Mouse (Mus musculus): ENCODE data around the gene Pacrg. TPM values are rescaled to one million over a fixed set of nuclear protein-coding genes. Genes with fewer than 3 reads are reported as not detected.

Pacrg gene
- polyA plus RNA-seq, 1 experiment from 2014 or later: 3.7 TPM

- no peaks in the 10 kb centered on the region for H3K27me3 ChIP-seq (ENCODE audit: control insufficient read depth, insufficient read depth, low read length)
- DNase-seq (ENCODE audit: low spot score, missing footprints): no peak
- no peak overlapping the region for H3K4me3 ChIP-seq (ENCODE audit: low read depth, low read length)
- no peak overlapping the region for H3K27ac ChIP-seq (ENCODE audit: low read depth, low read length)
- WGBS: 57% methylated on average over 3 of the region's 3 CpGs
- H3K9me3 ChIP-seq (ENCODE audit: control insufficient read depth, low read length): no peaks in the 10 kb centered on the region
- no peak overlapping the region for H3K9ac ChIP-seq (ENCODE audit: low read length)
- no peak for ATAC-seq (ENCODE audit: low FRiP score)
- H3K4me2 ChIP-seq: no peak overlapping the region
- no peaks in the 10 kb centered on the region for H3K36me3 ChIP-seq (ENCODE audit: control insufficient read depth, insufficient read depth, low read length)
- H3K4me1 ChIP-seq (ENCODE audit: control insufficient read depth, insufficient read depth, low read length): no peaks in the 10 kb centered on the region
Measured at GRCm38 (mm10) chr17:10583301-10583700, 256.8 kb downstream of the Pacrg start.

DNA sequence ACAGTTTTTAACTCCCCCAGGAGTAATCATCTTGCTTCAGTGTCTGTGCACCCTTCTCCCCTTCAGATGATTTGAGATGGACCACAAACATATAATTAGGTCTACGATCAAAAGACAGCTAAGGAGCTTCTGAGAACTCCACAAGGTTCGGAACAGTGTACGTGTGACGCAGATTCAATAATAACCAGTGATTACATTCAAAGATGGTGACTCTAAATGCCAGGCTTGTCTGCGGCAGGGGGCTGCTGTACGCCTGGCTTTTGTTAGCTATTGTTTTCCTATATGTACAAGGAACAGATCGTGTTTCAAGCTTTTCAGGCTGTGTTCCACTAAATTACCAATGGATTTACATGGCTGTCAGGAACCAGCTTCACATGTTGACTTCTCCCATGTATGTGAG is 264.8 kb downstream of the Pacrg start:
- Histone ChIP-seq H3K36me3 (ENCODE audit: control insufficient read depth, insufficient read depth, low read length) (no peaks in the 10 kb centered on the region), H3K4me3 (ENCODE audit: low read depth, low read length) (no peak overlapping the region), H3K4me1 (ENCODE audit: control insufficient read depth, insufficient read depth, low read length) (no peaks in the 10 kb centered on the region), H3K9me3 (ENCODE audit: control insufficient read depth, low read length) (no peaks in the 10 kb centered on the region), H3K27me3 (ENCODE audit: control insufficient read depth, insufficient read depth, low read length) (no peaks in the 10 kb centered on the region), H3K27ac (ENCODE audit: low read depth, low read length) (no peak overlapping the region), H3K4me2 (no peak overlapping the region), H3K9ac (ENCODE audit: low read length) (no peak overlapping the region)
- WGBS: 84% methylated on average over 7 of the region's 7 CpGs
- no peak for DNase-seq (ENCODE audit: low spot score, missing footprints)
- ATAC-seq (ENCODE audit: low FRiP score): no peak

- Histone ChIP-seq H3K4me1 (ENCODE audit: control insufficient read depth, insufficient read depth, low read length) (no peaks in the 10 kb centered on the region), H3K9me3 (ENCODE audit: control insufficient read depth, low read length) (no peaks in the 10 kb centered on the region), H3K4me3 (ENCODE audit: low read depth, low read length) (no peak overlapping the region), H3K36me3 (ENCODE audit: control insufficient read depth, insufficient read depth, low read length) (no peaks in the 10 kb centered on the region), H3K27me3 (ENCODE audit: control insufficient read depth, insufficient read depth, low read length) (no peaks in the 10 kb centered on the region), H3K4me2 (no peak overlapping the region), H3K9ac (ENCODE audit: low read length) (no peak overlapping the region), H3K27ac (ENCODE audit: low read depth, low read length) (no peak overlapping the region)
- WGBS: 88% methylated on average over 4 of the region's 4 CpGs
- ATAC-seq (ENCODE audit: low FRiP score): no peak
- DNase-seq (ENCODE audit: low spot score, missing footprints): no peak
Measured at GRCm38 (mm10) chr17:10572436-10572835, 267.7 kb downstream of the Pacrg start.

- no peaks in the 10 kb centered on the region for H3K4me1 ChIP-seq (ENCODE audit: control insufficient read depth, insufficient read depth, low read length)
- ATAC-seq (ENCODE audit: low FRiP score) (no peak), DNase-seq (ENCODE audit: low spot score, missing footprints) (no peak)
- no peak overlapping the region for H3K9ac ChIP-seq (ENCODE audit: low read length)
- 90% methylated on average over 10 of the region's 10 CpGs for WGBS
- no peaks in the 10 kb centered on the region for H3K36me3 ChIP-seq (ENCODE audit: control insufficient read depth, insufficient read depth, low read length)
- H3K9me3 ChIP-seq (ENCODE audit: control insufficient read depth, low read length): no peaks in the 10 kb centered on the region
- no peak overlapping the region for H3K4me3 ChIP-seq (ENCODE audit: low read depth, low read length)
- H3K27ac ChIP-seq (ENCODE audit: low read depth, low read length): no peak overlapping the region
- H3K4me2 ChIP-seq: no peak overlapping the region
- H3K27me3 ChIP-seq (ENCODE audit: control insufficient read depth, insufficient read depth, low read length): no peaks in the 10 kb centered on the region
Measured at GRCm38 (mm10) chr17:10569270-10569669, 270.8 kb downstream of the Pacrg start.

GRCm38 (mm10) chr17:10567411-10567810 is 272.7 kb downstream of the Pacrg start:
- no peaks in the 10 kb centered on the region for H3K27me3 ChIP-seq (ENCODE audit: control insufficient read depth, insufficient read depth, low read length)
- 93% methylated on average over 3 of the region's 3 CpGs for WGBS
- DNase-seq (ENCODE audit: low spot score, missing footprints) (no peak), ATAC-seq (ENCODE audit: low FRiP score) (no peak)
- no peak overlapping the region for H3K4me3 ChIP-seq (ENCODE audit: low read depth, low read length)
- no peaks in the 10 kb centered on the region for H3K9me3 ChIP-seq (ENCODE audit: control insufficient read depth, low read length)
- no peaks in the 10 kb centered on the region for H3K4me1 ChIP-seq (ENCODE audit: control insufficient read depth, insufficient read depth, low read length)
- H3K4me2 ChIP-seq: no peak overlapping the region
- no peaks in the 10 kb centered on the region for H3K36me3 ChIP-seq (ENCODE audit: control insufficient read depth, insufficient read depth, low read length)
- H3K27ac ChIP-seq (ENCODE audit: low read depth, low read length): no peak overlapping the region
- no peak overlapping the region for H3K9ac ChIP-seq (ENCODE audit: low read length)

DNA sequence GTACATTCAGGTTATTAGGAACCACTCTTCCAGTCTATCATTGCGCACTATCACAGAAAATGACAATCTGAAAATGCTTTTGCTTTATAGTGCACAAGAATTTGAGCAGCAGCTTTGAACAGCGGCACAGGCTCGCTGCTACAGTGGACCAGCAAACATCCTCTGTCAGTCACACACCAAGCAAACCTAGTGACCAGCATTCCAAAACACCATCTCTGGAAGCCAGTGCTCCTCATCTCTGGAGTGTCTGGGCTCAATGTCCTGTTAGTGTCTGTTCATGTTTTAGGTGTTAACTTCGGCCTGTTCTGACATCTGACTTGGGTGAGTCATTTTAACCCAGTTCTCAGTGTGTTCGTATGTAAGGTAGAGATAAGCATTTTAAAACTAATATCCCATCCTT is 275.9 kb downstream of the Pacrg start:
- no peaks in the 10 kb centered on the region for H3K27me3 ChIP-seq (ENCODE audit: control insufficient read depth, insufficient read depth, low read length)
- no peak overlapping the region for H3K4me3 ChIP-seq (ENCODE audit: low read depth, low read length)
- no peak for ATAC-seq (ENCODE audit: low FRiP score)
- no peaks in the 10 kb centered on the region for H3K4me1 ChIP-seq (ENCODE audit: control insufficient read depth, insufficient read depth, low read length)
- H3K9me3 ChIP-seq (ENCODE audit: control insufficient read depth, low read length): no peaks in the 10 kb centered on the region
- 94% methylated on average over 5 of the region's 5 CpGs for WGBS
- H3K4me2 ChIP-seq: no peak overlapping the region
- no peak overlapping the region for H3K27ac ChIP-seq (ENCODE audit: low read depth, low read length)
- H3K36me3 ChIP-seq (ENCODE audit: control insufficient read depth, insufficient read depth, low read length): no peaks in the 10 kb centered on the region
- no peak overlapping the region for H3K9ac ChIP-seq (ENCODE audit: low read length)
- DNase-seq (ENCODE audit: low spot score, missing footprints): no peak

DNA sequence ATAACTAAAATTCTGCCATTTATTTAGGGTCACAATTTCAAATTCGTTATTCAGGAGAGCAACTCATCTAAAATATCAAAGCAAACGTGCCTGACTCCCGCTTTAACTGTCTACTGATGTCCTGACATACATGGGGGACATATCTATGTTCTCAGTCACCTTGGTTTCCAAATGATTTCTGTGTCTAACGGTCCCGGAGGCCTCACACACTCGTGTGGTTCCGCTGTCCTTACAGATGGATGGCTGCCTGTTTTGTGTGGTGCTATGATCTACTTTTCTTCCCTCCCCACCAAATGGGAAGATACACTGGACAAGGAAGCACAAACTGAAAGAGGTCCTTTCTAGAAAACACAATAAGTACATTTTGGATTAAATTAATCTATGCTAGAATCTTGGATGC is 277.2 kb downstream of the Pacrg start:
- Histone ChIP-seq H3K27ac (ENCODE audit: low read depth, low read length) (no peak overlapping the region), H3K9ac (ENCODE audit: low read length) (no peak overlapping the region), H3K36me3 (ENCODE audit: control insufficient read depth, insufficient read depth, low read length) (no peaks in the 10 kb centered on the region), H3K4me2 (no peak overlapping the region), H3K4me3 (ENCODE audit: low read depth, low read length) (no peak overlapping the region), H3K9me3 (ENCODE audit: control insufficient read depth, low read length) (no peaks in the 10 kb centered on the region), H3K27me3 (ENCODE audit: control insufficient read depth, insufficient read depth, low read length) (no peaks in the 10 kb centered on the region), H3K4me1 (ENCODE audit: control insufficient read depth, insufficient read depth, low read length) (no peaks in the 10 kb centered on the region)
- DNase-seq (ENCODE audit: low spot score, missing footprints) (no peak), ATAC-seq (ENCODE audit: low FRiP score) (no peak)
- WGBS: 92% methylated on average over 7 of the region's 7 CpGs

GRCm38 (mm10) chr17:10560053-10560452 is 280.1 kb downstream of the Pacrg start:
- no peak overlapping the region for H3K9ac ChIP-seq (ENCODE audit: low read length)
- no peak overlapping the region for H3K4me3 ChIP-seq (ENCODE audit: low read depth, low read length)
- no peak overlapping the region for H3K27ac ChIP-seq (ENCODE audit: low read depth, low read length)
- no peaks in the 10 kb centered on the region for H3K9me3 ChIP-seq (ENCODE audit: control insufficient read depth, low read length)
- no peaks in the 10 kb centered on the region for H3K4me1 ChIP-seq (ENCODE audit: control insufficient read depth, insufficient read depth, low read length)
- no peaks in the 10 kb centered on the region for H3K36me3 ChIP-seq (ENCODE audit: control insufficient read depth, insufficient read depth, low read length)
- no peak for DNase-seq (ENCODE audit: low spot score, missing footprints)
- H3K27me3 ChIP-seq (ENCODE audit: control insufficient read depth, insufficient read depth, low read length): no peaks in the 10 kb centered on the region
- WGBS: 65% methylated on average over 3 of the region's 3 CpGs
- H3K4me2 ChIP-seq: no peak overlapping the region
- ATAC-seq (ENCODE audit: low FRiP score): no peak

- H3K9ac ChIP-seq (ENCODE audit: low read length): no peak overlapping the region
- no peaks in the 10 kb centered on the region for H3K9me3 ChIP-seq (ENCODE audit: control insufficient read depth, low read length)
- ATAC-seq (ENCODE audit: low FRiP score): no peak
- H3K27ac ChIP-seq (ENCODE audit: low read depth, low read length): no peak overlapping the region
- DNase-seq (ENCODE audit: low spot score, missing footprints): no peak
- no peaks in the 10 kb centered on the region for H3K4me1 ChIP-seq (ENCODE audit: control insufficient read depth, insufficient read depth, low read length)
- H3K4me3 ChIP-seq (ENCODE audit: low read depth, low read length): no peak overlapping the region
- WGBS: 81% methylated on average over 8 of the region's 8 CpGs
- H3K27me3 ChIP-seq (ENCODE audit: control insufficient read depth, insufficient read depth, low read length): no peaks in the 10 kb centered on the region
- no peak overlapping the region for H3K4me2 ChIP-seq
- H3K36me3 ChIP-seq (ENCODE audit: control insufficient read depth, insufficient read depth, low read length): no peaks in the 10 kb centered on the region
Measured at GRCm38 (mm10) chr17:10558671-10559070, 281.4 kb downstream of the Pacrg start.
